Mouse (Mus musculus) Muller cell, postnatal 12 days (primary cell): ENCODE data around the gene Lix1l.

ENCODE experiments used
- DNase-seq: peaks from one replicate; pipeline ENCODE4 v3.0.0-alpha.2; 2015; ENCODE audit errors: inconsistent ontology term

The Lix1l gene

DNA sequence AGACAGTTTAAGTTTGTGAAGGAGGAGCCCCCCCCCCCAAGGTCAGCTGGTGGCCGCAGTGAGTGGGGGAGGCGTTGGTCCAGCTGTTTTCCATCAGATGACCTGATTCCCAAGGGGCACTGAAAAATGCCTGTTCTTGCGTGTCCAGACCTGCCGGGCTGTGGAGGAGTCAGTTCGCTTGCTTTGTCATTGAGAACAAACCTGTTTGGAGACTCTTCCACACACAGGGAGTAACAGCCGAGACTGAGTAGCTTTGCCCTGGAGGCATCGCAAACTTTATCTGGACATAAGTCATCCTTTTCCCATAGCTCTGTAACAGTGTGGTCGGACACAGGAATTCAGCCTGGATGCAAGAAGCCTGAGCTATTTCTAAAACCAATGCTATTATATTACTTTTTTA, 73.5 kb downstream of the Lix1l start:
- DNase-seq, result no peak

DNA sequence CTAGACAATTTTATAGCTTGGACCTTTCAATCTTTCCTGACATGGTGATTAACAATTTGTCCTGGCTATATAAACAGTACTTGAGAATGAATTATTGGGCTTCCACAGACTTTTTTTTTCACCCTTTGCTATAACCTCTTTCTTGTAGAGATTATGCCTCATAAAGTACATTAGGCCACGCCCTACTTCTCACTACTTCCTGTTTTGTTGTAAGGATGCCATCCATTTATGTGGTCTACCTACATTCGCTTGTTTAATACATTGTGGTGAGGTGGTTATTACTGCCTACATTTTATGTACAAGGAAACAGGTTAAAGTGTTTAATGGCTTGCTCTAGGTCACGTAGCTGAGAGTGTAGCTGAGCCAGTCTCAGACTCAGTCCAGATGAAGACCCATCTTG, 74.2 kb downstream of the Lix1l start:
- no peak for DNase-seq

DNA sequence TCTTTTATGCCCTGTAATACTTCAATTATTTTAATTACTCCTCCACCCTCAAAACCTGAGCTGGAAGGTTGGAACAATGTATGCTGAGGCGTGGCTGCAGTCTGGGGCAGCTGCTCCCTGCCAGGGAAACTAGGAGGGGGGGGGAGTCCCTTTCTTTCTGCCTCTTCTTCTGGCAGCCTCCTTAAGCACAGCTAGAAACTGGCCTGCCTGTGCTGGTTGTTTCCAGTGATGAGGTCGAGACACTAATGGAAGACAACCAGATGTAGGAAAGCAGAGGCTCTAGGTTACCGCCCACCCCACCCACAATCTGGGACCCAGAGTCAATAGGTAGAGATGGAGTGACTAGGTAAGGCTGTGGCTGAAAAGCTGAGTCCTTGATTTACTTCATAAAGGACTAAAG, 74.7 kb downstream of the Lix1l start:
- DNase-seq, result no peak
